Mouse (Mus musculus) intestine, embryonic 16.5 days (tissue): ENCODE results near the gene Gm10639. TPM values are rescaled to one million over a fixed set of nuclear protein-coding genes. Genes with fewer than 3 reads are reported as not detected.
"Not testable (repeated sequence)": the region's sequence is repeated elsewhere in the genome, so short reads cannot be mapped to it uniquely, and the experiment has no call there.

Experiments used
- ATAC-seq: fragments of 200-750 bp; cut with Nextera tagmentation; 2 replicates; pipeline ENCODE4 v1.8.0; 2017; ENCODE audit warnings: moderate TSS enrichment, moderate library complexity
- H3K27ac ChIP-seq: fragments of 300-500 bp; sonication (generic); 2 replicates; pipeline ENCODE4 v1.5.1; 2014; ENCODE audit warnings: mild to moderate bottlenecking, low read length
- H3K27me3 ChIP-seq: fragments of 300-500 bp; sonication (generic); replicated peaks from 2 replicates; pipeline ENCODE4 v1.6.1; 2014; ENCODE audit warnings: low read length, control low read depth, mixed read lengths; ENCODE audit not compliant: control insufficient read depth, insufficient read depth
- H3K36me3 ChIP-seq: fragments of 300-500 bp; sonication (generic); 2 replicates; pipeline ENCODE4 v1.6.1; 2014; ENCODE audit warnings: low read length, control low read depth; ENCODE audit not compliant: control insufficient read depth, insufficient read depth
- H3K4me1 ChIP-seq: fragments of 300-500 bp; sonication (generic); 2 replicates; pipeline ENCODE4 v1.6.1; 2014; ENCODE audit warnings: low read length, control low read depth, mixed read lengths; ENCODE audit not compliant: control insufficient read depth, insufficient read depth
- H3K4me2 ChIP-seq: fragments of 300-500 bp; sonication (generic); 2 replicates; pipeline ENCODE4 v1.6.1; 2014; ENCODE audit warnings: low read depth, low read length, control low read depth
- H3K4me3 ChIP-seq: fragments of 300-500 bp; sonication (generic); 2 replicates; pipeline ENCODE4 v1.5.1; 2014; ENCODE audit warnings: mild to moderate bottlenecking, low read length
- H3K9ac ChIP-seq: fragments of 300-500 bp; sonication (generic); 2 replicates; pipeline ENCODE4 v1.6.1; 2014; ENCODE audit warnings: low read depth, low read length
- H3K9me3 ChIP-seq: fragments of 300-500 bp; sonication (generic); 2 replicates; pipeline ENCODE4 v1.6.1; 2016; ENCODE audit warnings: low read length, control low read depth; ENCODE audit not compliant: control insufficient read depth
- WGBS: fragments of 180-500 bp; shearing (Covaris S2); extraction: QIAGEN DNeasy Blood & Tissue Kit; methylation state at CpG from one replicate; pipeline ENCODE4 v1.1.7; 2014; 5-methylcytosine and 5-hydroxymethylcytosine counted together
- polyA plus RNA-seq: library from polyadenylated mRNA; unstranded; fragments of >200 nt; fragmentation: Nextera tagmentation; extraction: Ambion mirVana; gene quantifications from 2 replicates; pipeline ENCODE4 v1.2.1, GENCODE M21; 2015

Gene Gm10639
- polyA plus RNA-seq, 1 experiment from 2014 or later, result 0.93 TPM

- not testable (repeated sequence) for H3K4me2 ChIP-seq, H3K27ac ChIP-seq, H3K4me3 ChIP-seq, H3K27me3 ChIP-seq, H3K4me1 ChIP-seq, H3K9ac ChIP-seq, ATAC-seq, H3K36me3 ChIP-seq, H3K9me3 ChIP-seq
- WGBS, result 84% methylated on average over 4 of the region's 7 CpGs
These were observed 5.1 kb downstream of the Gm10639 start for GRCm38 (mm10) chr9:78294781-78295180.

- WGBS, result 10% methylated on average over 6 of the region's 6 CpGs
- not testable (repeated sequence) for H3K4me1 ChIP-seq, H3K27me3 ChIP-seq, H3K4me3 ChIP-seq, H3K4me2 ChIP-seq, H3K9ac ChIP-seq, H3K36me3 ChIP-seq, H3K9me3 ChIP-seq, H3K27ac ChIP-seq
- ATAC-seq, result peak; percentile 19; the same call in 1 of the 2 replicates
These were observed 6.4 kb downstream of the Gm10639 start for GRCm38 (mm10) chr9:78296089-78296488.

- H3K4me2 ChIP-seq, result no peak overlapping the region
- no peaks in the 10 kb centered on the region for H3K36me3 ChIP-seq
- no peak overlapping the region for H3K27ac ChIP-seq
- no peaks in the 10 kb centered on the region for H3K9me3 ChIP-seq
- no peak overlapping the region for H3K9ac ChIP-seq
- 76% methylated on average over 1 of the region's 1 CpGs for WGBS
- ATAC-seq, result no peak
- H3K27me3 ChIP-seq, result no peaks in the 10 kb centered on the region
- H3K4me3 ChIP-seq, result no peak overlapping the region
- no peaks in the 10 kb centered on the region for H3K4me1 ChIP-seq
These were observed 8.5 kb downstream of the Gm10639 start for GRCm38 (mm10) chr9:78298232-78298631.

- 61% methylated on average over 1 of the region's 1 CpGs for WGBS
- not testable (repeated sequence) for H3K27me3 ChIP-seq, H3K36me3 ChIP-seq, H3K4me1 ChIP-seq, H3K4me3 ChIP-seq, H3K9me3 ChIP-seq, H3K9ac ChIP-seq, H3K27ac ChIP-seq, H3K4me2 ChIP-seq
- peak; percentile 84 for ATAC-seq
These were observed 9.4 kb downstream of the Gm10639 start for GRCm38 (mm10) chr9:78299143-78299542.

- H3K4me3 ChIP-seq, H3K4me1 ChIP-seq, H3K36me3 ChIP-seq, H3K9me3 ChIP-seq, H3K27me3 ChIP-seq, H3K4me2 ChIP-seq, ATAC-seq, H3K9ac ChIP-seq, H3K27ac ChIP-seq: not testable (repeated sequence)
- WGBS, result 77% methylated on average over 3 of the region's 3 CpGs
These were observed 18.4 kb downstream of the Gm10639 start for GRCm38 (mm10) chr9:78308122-78308521.

- Histone ChIP-seq H3K27me3 (no peaks in the 10 kb centered on the region), H3K27ac (no peak within 1 kb of the TSS), H3K4me1 (no peaks in the 10 kb centered on the region), H3K4me2 (no peak within 1 kb of the TSS), H3K9ac (no peak within 1 kb of the TSS), H3K9me3 (no peaks in the 10 kb centered on the region), H3K4me3 (no peak within 1 kb of the TSS), H3K36me3 (no peaks in the 10 kb centered on the region)
- ATAC-seq, result no peak
- WGBS, result 83% methylated on average over 2 of the region's 2 CpGs
These were observed 25.0 kb downstream of the Gm10639 start, which contains the start of gene Omt2a for GRCm38 (mm10) chr9:78314696-78315095. Gene Omt2a, minus strand, starts transcription at chr9:78314796.

GRCm38 (mm10) chr9:78319499-78319898 is 29.8 kb downstream of the Gm10639 start:
- Histone ChIP-seq H3K4me1 (no peaks in the 10 kb centered on the region), H3K9me3 (no peaks in the 10 kb centered on the region), H3K27me3 (no peaks in the 10 kb centered on the region), H3K4me3 (no peak overlapping the region), H3K9ac (no peak overlapping the region), H3K27ac (no peak overlapping the region), H3K36me3 (no peaks in the 10 kb centered on the region), H3K4me2 (no peak overlapping the region)
- WGBS, result 28% methylated on average over 1 of the region's 1 CpGs
- no peak for ATAC-seq

- ATAC-seq, result not testable (repeated sequence)
- 90% methylated on average over 1 of the region's 1 CpGs for WGBS
These were observed 37.6 kb downstream of the Gm10639 start, which contains the start of gene Omt2b for GRCm38 (mm10) chr9:78327289-78327688. Gene Omt2b, plus strand, starts transcription at chr9:78327589.

GRCm38 (mm10) chr9:78337050-78337449 is 47.3 kb downstream of the Gm10639 start:
- not testable (repeated sequence) for H3K27ac ChIP-seq, H3K4me3 ChIP-seq, H3K9ac ChIP-seq, H3K27me3 ChIP-seq, H3K36me3 ChIP-seq, H3K4me2 ChIP-seq, H3K9me3 ChIP-seq, H3K4me1 ChIP-seq
- ATAC-seq, result peak; percentile 68

More at GRCm38 (mm10) chr9:78327289-78327688, 37.6 kb downstream of the Gm10639 start, which contains the start of gene Omt2b:
- H3K9ac ChIP-seq, H3K9me3 ChIP-seq, H3K4me1 ChIP-seq, H3K4me2 ChIP-seq, H3K27ac ChIP-seq, H3K4me3 ChIP-seq, H3K36me3 ChIP-seq, H3K27me3 ChIP-seq: not testable (repeated sequence)

GRCm38 (mm10) chr9:78340324-78340723 is 50.6 kb downstream of the Gm10639 start:
- H3K4me1 ChIP-seq, H3K27me3 ChIP-seq, H3K9me3 ChIP-seq, H3K27ac ChIP-seq, H3K4me2 ChIP-seq, H3K36me3 ChIP-seq, H3K9ac ChIP-seq, H3K4me3 ChIP-seq, ATAC-seq: not testable (repeated sequence)
- WGBS, result 21% methylated on average over 8 of the region's 8 CpGs
